ENCODE assay signal across 20 mouse cellular contexts in genomic region chr12:35685189-35685588, GRCm38 (mm10).
A peak's percentile ranks its signal among the peaks of the same experiment; 100 is the strongest.
DNase-seq lines count a peak whose midpoint lies in the region; ATAC-seq and TF ChIP-seq lines count a peak whose summit lies in the region.
"Had no signal": no experiment of that assay in that cellular context is flagged by ENCODE, and none has a peak within 500 bp of the region (broad histone marks: within the 10 kb centered on the region; RNA-seq: fewer than 3 reads in every experiment).

No protein-coding gene starts in this region.

- no peaks in the 10 kb centered on the region for H3K36me3 ChIP-seq in liver, adult 2 months (ENCODE audit: control insufficient read depth, insufficient read depth, low read length)
- no peaks in the 10 kb centered on the region for H3K36me3 ChIP-seq in liver, embryonic 12.5 days
- no peaks in the 10 kb centered on the region for H3K36me3 ChIP-seq in forebrain, embryonic 16.5 days (ENCODE audit: control insufficient read depth, insufficient read depth)
- H3K36me3 ChIP-seq: embryonic facial prominence, embryonic 13.5 days; forebrain, embryonic 12.5 days; heart, embryonic 12.5 days; hindbrain, embryonic 12.5 days; intestine, embryonic 15.5 days; limb, embryonic 15.5 days; midbrain, embryonic 10.5 days had no signal

- H3K4me2 ChIP-seq in liver, embryonic 12.5 days, result no peak overlapping the region
- H3K4me2 ChIP-seq in forebrain, embryonic 16.5 days (ENCODE audit: low read length), result no peak overlapping the region
- H3K4me2 ChIP-seq: embryonic facial prominence, embryonic 13.5 days; forebrain, embryonic 12.5 days; heart, embryonic 12.5 days; hindbrain, embryonic 12.5 days; intestine, embryonic 15.5 days; limb, embryonic 15.5 days had no signal

- no peaks in the 10 kb centered on the region for H3K9me3 ChIP-seq in liver, embryonic 12.5 days (replicated peaks)
- no peaks in the 10 kb centered on the region for H3K9me3 ChIP-seq in forebrain, embryonic 16.5 days (ENCODE audit: control insufficient read depth, low read length)
- H3K9me3 ChIP-seq: embryonic facial prominence, embryonic 13.5 days; forebrain, embryonic 12.5 days; heart, embryonic 12.5 days; hindbrain, embryonic 12.5 days; intestine, embryonic 15.5 days; limb, embryonic 15.5 days; midbrain, embryonic 10.5 days had no signal

- no peak for ATAC-seq in liver, embryonic 12.5 days
- no peak for ATAC-seq in forebrain, embryonic 16.5 days
- ATAC-seq: intestine, embryonic 15.5 days had no signal

- peaks cover 5% of the 10 kb centered on the region; the same call in 1 of the 2 replicates for H3K4me1 ChIP-seq in liver, adult 2 months (ENCODE audit: control insufficient read depth, insufficient read depth, low read length)
- H3K4me1 ChIP-seq in liver, embryonic 12.5 days, result no peaks in the 10 kb centered on the region
- H3K4me1 ChIP-seq in forebrain, embryonic 16.5 days (replicated peaks; ENCODE audit: control insufficient read depth, insufficient read depth, low read length), result no peaks in the 10 kb centered on the region
- H3K4me1 ChIP-seq: forebrain, embryonic 12.5 days; heart, embryonic 12.5 days; hindbrain, embryonic 12.5 days; intestine, embryonic 15.5 days; limb, embryonic 15.5 days; midbrain, embryonic 10.5 days had no signal

- no peak overlapping the region for H3K4me3 ChIP-seq in liver, adult 2 months (ENCODE audit: insufficient read depth, low read depth, low read length)
- H3K4me3 ChIP-seq in liver, embryonic 12.5 days, result no peak overlapping the region
- no peak overlapping the region for H3K4me3 ChIP-seq in forebrain, embryonic 16.5 days (replicated peaks; ENCODE audit: low read length)
- H3K4me3 ChIP-seq: embryonic facial prominence, embryonic 13.5 days; forebrain, embryonic 12.5 days; heart, embryonic 12.5 days; hindbrain, embryonic 12.5 days; intestine, embryonic 15.5 days; left cerebral cortex, adult 2 months; limb, embryonic 15.5 days; midbrain, embryonic 10.5 days had no signal

- no peak overlapping the region for H3K27ac ChIP-seq in liver, adult 2 months (replicated peaks; ENCODE audit: insufficient read depth, low read depth, low read length)
- H3K27ac ChIP-seq in liver, embryonic 12.5 days, result no peak overlapping the region
- no peak overlapping the region for H3K27ac ChIP-seq in forebrain, embryonic 16.5 days (ENCODE audit: low read length)
- H3K27ac ChIP-seq: embryonic facial prominence, embryonic 13.5 days; forebrain, embryonic 12.5 days; hindbrain, embryonic 12.5 days; intestine, embryonic 15.5 days; left cerebral cortex, adult 2 months; limb, embryonic 15.5 days; midbrain, embryonic 10.5 days had no signal

- H3K9ac ChIP-seq in liver, adult 2 months (ENCODE audit: low read depth, low read length), result no peak overlapping the region
- H3K9ac ChIP-seq in liver, embryonic 12.5 days, result no peak overlapping the region
- H3K9ac ChIP-seq in forebrain, embryonic 16.5 days (replicated peaks; ENCODE audit: low read depth, low read length), result no peak overlapping the region
- H3K9ac ChIP-seq: embryonic facial prominence, embryonic 13.5 days; forebrain, embryonic 12.5 days; heart, embryonic 12.5 days; hindbrain, embryonic 12.5 days; intestine, embryonic 15.5 days; limb, embryonic 15.5 days had no signal

- TF ChIP-seq POLR2A in liver, adult 2 months (IDR thresholded peaks at IDR 0.05; ENCODE audit: extremely low read depth, insufficient read depth, low read length), result no peak

- H3K27me3 ChIP-seq in liver, adult 2 months (ENCODE audit: control insufficient read depth, insufficient read depth, low read length), result peaks cover 2% of the 10 kb centered on the region; the same call in 1 of the 2 replicates
- H3K27me3 ChIP-seq in liver, embryonic 12.5 days (replicated peaks), result no peaks in the 10 kb centered on the region
- H3K27me3 ChIP-seq in forebrain, embryonic 16.5 days (replicated peaks; ENCODE audit: control insufficient read depth, insufficient read depth, low read length), result no peaks in the 10 kb centered on the region
- H3K27me3 ChIP-seq: forebrain, embryonic 12.5 days; heart, embryonic 12.5 days; hindbrain, embryonic 12.5 days; intestine, embryonic 15.5 days; limb, embryonic 15.5 days had no signal

- no peak for TF ChIP-seq CTCF in liver, adult 2 months (IDR thresholded peaks at IDR 0.05; ENCODE audit: low read depth, low read length)

- DNase-seq in liver, adult 2 months (ENCODE audit: extremely low read depth, low read depth, low spot score), result peak; percentile 56
- DNase-seq in fat pad, adult 2 months (ENCODE audit: extremely low read depth, low read depth, low spot score), result peak; percentile 97
- DNase-seq in lung, postnatal 36 days, result peak; percentile 32
- DNase-seq in thymus, postnatal 14 days, result peak; percentile 75
- no peak for DNase-seq in cerebellum, postnatal 4 days (ENCODE audit: low spot score in 2 of 2)
- DNase-seq in right cerebral cortex, adult 2 months (ENCODE audit: low spot score in 2 of 2), result no peak
- DNase-seq: adrenal gland, postnatal 14 days; cerebellum, postnatal 25 days; gastrocnemius, postnatal 14 days; kidney, postnatal 25 days had no signal

- H3K79me2 ChIP-seq in liver, adult 2 months (ENCODE audit: control insufficient read depth, insufficient read depth, low read length), result no peaks in the 10 kb centered on the region

- 34% methylated on average over 3 of the region's 3 CpGs for WGBS in liver, adult 2 months
- WGBS in liver, embryonic 12.5 days (ENCODE audit: insufficient replicate concordance), result 54% methylated on average over 3 of the region's 3 CpGs
- WGBS in forebrain, embryonic 16.5 days, result 62% methylated on average over 3 of the region's 3 CpGs

Comparison
In these comparisons a context has a peak if more than half of its experiments do, and no peak if none do; other contexts are left out.
1. DNase-seq: peak in liver, adult 2 months (single experiment), fat pad, adult 2 months (single experiment), lung, postnatal 36 days (single experiment) and thymus, postnatal 14 days (single experiment); none in cerebellum, postnatal 4 days (0 of 2) and right cerebral cortex, adult 2 months (0 of 2).